Mouse (Mus musculus) liver, postnatal 0 days (tissue): ENCODE results near the gene Prrg1. TPM values are rescaled to one million over a fixed set of nuclear protein-coding genes. Genes with fewer than 3 reads are reported as not detected.

Experiments
- ATAC-seq: fragments of 200-750 bp; cut with Nextera tagmentation; 2 replicates; pipeline ENCODE4 v1.8.0; 2017; ENCODE audit warnings: mild to moderate bottlenecking, moderate library complexity
- DNase-seq: peaks from one replicate; pipeline ENCODE4 v3.0.0-alpha.2; 2016
- H3K27ac ChIP-seq: fragments of 300-500 bp; sonication (generic); 2 replicates; pipeline ENCODE4 v1.5.1; 2014; ENCODE audit warnings: antibody characterized with exemption, moderate library complexity, mild to moderate bottlenecking, low read depth
- H3K27me3 ChIP-seq: fragments of 300-500 bp; sonication (generic); 2 replicates; pipeline ENCODE4 v1.6.1; 2014; ENCODE audit warnings: low read length, control low read depth, mixed read lengths; ENCODE audit not compliant: insufficient read depth
- H3K36me3 ChIP-seq: fragments of 300-500 bp; sonication (generic); replicated peaks from 2 replicates; pipeline ENCODE4 v1.6.1; 2014; ENCODE audit warnings: mild to moderate bottlenecking, control low read depth, low read length, moderate library complexity, mixed read lengths; ENCODE audit not compliant: insufficient read depth
- H3K4me1 ChIP-seq: fragments of 300-500 bp; sonication (generic); 2 replicates; pipeline ENCODE4 v1.6.1; 2014; ENCODE audit warnings: antibody characterized with exemption, mild to moderate bottlenecking, control low read depth; ENCODE audit not compliant: insufficient read depth
- H3K4me2 ChIP-seq: fragments of 300-500 bp; sonication (generic); 2 replicates; pipeline ENCODE4 v1.6.1; 2014; ENCODE audit warnings: low read depth, mild to moderate bottlenecking, low read length, moderate library complexity, mixed read lengths
- H3K4me3 ChIP-seq: fragments of 300-500 bp; sonication (generic); 2 replicates; pipeline ENCODE4 v1.5.1; 2014; ENCODE audit warnings: low read depth, low read length
- H3K9ac ChIP-seq: fragments of 300-500 bp; sonication (generic); replicated peaks from 2 replicates; pipeline ENCODE4 v1.6.1; 2014; ENCODE audit warnings: mild to moderate bottlenecking, moderate library complexity
- H3K9me3 ChIP-seq: fragments of 300-500 bp; sonication (generic); 2 replicates; pipeline ENCODE4 v1.6.1; 2016; ENCODE audit warnings: mild to moderate bottlenecking, control low read depth, low read length, mixed read lengths
- CTCF ChIP-seq: sonication (generic); IDR thresholded peaks from 2 replicates; pipeline ENCODE4 v1.5.1; 2016; ENCODE audit warnings: antibody characterized with exemption, low read depth
- EP300 ChIP-seq: IDR thresholded peaks from 2 replicates; pipeline ENCODE4 v1.6.1; 2016; ENCODE audit warnings: antibody characterized with exemption, low read depth, mild to moderate bottlenecking
- WGBS: fragments of 180-500 bp; shearing (Covaris S2); extraction: QIAGEN DNeasy Blood & Tissue Kit; methylation state at CpG from one replicate; pipeline ENCODE4 v1.1.7; 2014; ENCODE audit not compliant: insufficient replicate concordance; 5-methylcytosine and 5-hydroxymethylcytosine counted together
- polyA plus RNA-seq: library from polyadenylated mRNA; unstranded; fragments of >200 nt; fragmentation: Nextera tagmentation; extraction: Ambion mirVana; gene quantifications from 2 replicates; pipeline ENCODE4 v1.2.1, GENCODE M21; 2015

Prrg1 gene
- polyA plus RNA-seq: 1.0 and 1.1 TPM in 2 replicates

GRCm38 (mm10) chrX:78583202-78584004 is at the start of gene Prrg1:
Gene Prrg1, minus strand, starts transcription at chrX:78583896.
- H3K36me3 ChIP-seq: no peaks in the 10 kb centered on the region
- no peaks in the 10 kb centered on the region for H3K27me3 ChIP-seq
- ATAC-seq (peak; percentile 90), DNase-seq (peak; percentile 71)
- no peaks in the 10 kb centered on the region for H3K4me1 ChIP-seq
- no peaks in the 10 kb centered on the region for H3K9me3 ChIP-seq
- H3K9ac ChIP-seq: peak within 1 kb of the TSS; percentile 61
- WGBS: 8% methylated on average over 33 of the region's 36 CpGs
- peak within 1 kb of the TSS; percentile 71 for H3K4me2 ChIP-seq
- peak within 1 kb of the TSS; percentile 57 for H3K4me3 ChIP-seq
- TF ChIP-seq CTCF: no peak
- no peak for TF ChIP-seq EP300
- peak within 1 kb of the TSS; percentile 67 for H3K27ac ChIP-seq

GRCm38 (mm10) chrX:78605814-78606213 is 22.1 kb upstream of the Prrg1 start:
- Histone ChIP-seq H3K36me3 (no peaks in the 10 kb centered on the region), H3K27me3 (no peaks in the 10 kb centered on the region), H3K9ac (no peak overlapping the region), H3K4me2 (no peak overlapping the region), H3K4me1 (no peaks in the 10 kb centered on the region), H3K27ac (no peak overlapping the region), H3K4me3 (no peak overlapping the region), H3K9me3 (no peaks in the 10 kb centered on the region)
- TF ChIP-seq EP300 (no peak), CTCF (peak; percentile 16; the same call in 1 of the 2 replicates)
- ATAC-seq (no peak), DNase-seq (no peak)
- 47% methylated on average over 2 of the region's 2 CpGs for WGBS

- no peak overlapping the region for H3K4me2 ChIP-seq
- no peaks in the 10 kb centered on the region for H3K36me3 ChIP-seq
- ATAC-seq (no peak), DNase-seq (no peak)
- 45% methylated on average over 2 of the region's 2 CpGs for WGBS
- no peak overlapping the region for H3K9ac ChIP-seq
- no peak for TF ChIP-seq EP300
- TF ChIP-seq CTCF: no peak
- H3K4me1 ChIP-seq: no peaks in the 10 kb centered on the region
- no peak overlapping the region for H3K27ac ChIP-seq
- H3K27me3 ChIP-seq: no peaks in the 10 kb centered on the region
- H3K9me3 ChIP-seq: no peaks in the 10 kb centered on the region
- H3K4me3 ChIP-seq: no peak overlapping the region
These were observed 9.4 kb upstream of the Prrg1 start for GRCm38 (mm10) chrX:78593138-78593537.

GRCm38 (mm10) chrX:78582854-78583201 is 868 bp downstream of the Prrg1 start:
- peak overlapping the region; percentile 57 for H3K4me3 ChIP-seq
- ATAC-seq: peak; percentile 74
- TF ChIP-seq CTCF: no peak
- no peak for TF ChIP-seq EP300
- peak overlapping the region; percentile 71 for H3K4me2 ChIP-seq
- H3K36me3 ChIP-seq: no peaks in the 10 kb centered on the region
- H3K9me3 ChIP-seq: no peaks in the 10 kb centered on the region
- DNase-seq: peak; percentile 66
- H3K27me3 ChIP-seq: no peaks in the 10 kb centered on the region
- peak overlapping the region; percentile 67 for H3K27ac ChIP-seq
- peak overlapping the region; percentile 61 for H3K9ac ChIP-seq
- 19% methylated on average over 6 of the region's 21 CpGs for WGBS
- H3K4me1 ChIP-seq: no peaks in the 10 kb centered on the region

GRCm38 (mm10) chrX:78563451-78563850 is 20.2 kb downstream of the Prrg1 start:
- WGBS: 45% methylated on average over 2 of the region's 2 CpGs
- Histone ChIP-seq H3K9ac (no peak overlapping the region), H3K36me3 (no peaks in the 10 kb centered on the region), H3K4me1 (no peaks in the 10 kb centered on the region), H3K4me2 (no peak overlapping the region), H3K27me3 (no peaks in the 10 kb centered on the region), H3K27ac (no peak overlapping the region), H3K4me3 (no peak overlapping the region), H3K9me3 (no peaks in the 10 kb centered on the region)
- DNase-seq: no peak
- no peak for TF ChIP-seq EP300
- no peak for TF ChIP-seq CTCF
- ATAC-seq: no peak

- no peaks in the 10 kb centered on the region for H3K27me3 ChIP-seq
- no peak overlapping the region for H3K9ac ChIP-seq
- no peak overlapping the region for H3K4me3 ChIP-seq
- WGBS: 67% methylated on average over 2 of the region's 2 CpGs
- TF ChIP-seq CTCF (no peak), EP300 (no peak)
- ATAC-seq (no peak), DNase-seq (no peak)
- no peaks in the 10 kb centered on the region for H3K4me1 ChIP-seq
- H3K36me3 ChIP-seq: no peaks in the 10 kb centered on the region
- H3K27ac ChIP-seq: no peak overlapping the region
- H3K9me3 ChIP-seq: no peaks in the 10 kb centered on the region
- no peak overlapping the region for H3K4me2 ChIP-seq
These were observed 30.3 kb downstream of the Prrg1 start for GRCm38 (mm10) chrX:78553399-78553798.
